Mouse (Mus musculus): ENCODE measurements around the gene Apeh. TPM values are rescaled to one million over a fixed set of nuclear protein-coding genes. Genes with fewer than 3 reads are reported as not detected.

The Apeh gene
- total RNA-seq, 2 experiments from 2014 or later = 93.0 to 110 TPM

- DNase-seq (ENCODE audit: low spot score in 2 of 2) = no peak
Measured at GRCm38 (mm10) chr9:108053665-108054225, 40.7 kb downstream of the Apeh start.

GRCm38 (mm10) chr9:108052885-108053664, 41.3 kb downstream of the Apeh start, which contains the start of gene Amigo3:
Gene Amigo3 (plus strand): TSS chr9:108053159.
- DNase-seq (ENCODE audit: low spot score in 2 of 2) = peak; percentile 94

- no peak for DNase-seq (ENCODE audit: low spot score in 2 of 2)
Measured at GRCm38 (mm10) chr9:108052411-108052810, 42.0 kb downstream of the Apeh start.

GRCm38 (mm10) chr9:108051931-108052220, 42.5 kb downstream of the Apeh start:
- DNase-seq (ENCODE audit: low spot score in 2 of 2) = no peak

GRCm38 (mm10) chr9:108051184-108051930, 43.0 kb downstream of the Apeh start:
- DNase-seq (ENCODE audit: low spot score in 2 of 2) = no peak

- DNase-seq (ENCODE audit: low spot score in 2 of 2) = no peak
Measured at GRCm38 (mm10) chr9:108049561-108050251, 44.7 kb downstream of the Apeh start.

- peak; percentile 83 to 92 for DNase-seq (ENCODE audit: low spot score in 2 of 2)
Measured at GRCm38 (mm10) chr9:108049016-108049455, 45.4 kb downstream of the Apeh start, which contains the start of gene Gmppb. Gene Gmppb (plus strand): TSS chr9:108049242.

- DNase-seq (ENCODE audit: low spot score in 2 of 2) = no peak
Measured at GRCm38 (mm10) chr9:108048566-108048955, 45.8 kb downstream of the Apeh start.

- DNase-seq (ENCODE audit: low spot score in 2 of 2) = no peak
Measured at GRCm38 (mm10) chr9:108047601-108048565, 46.5 kb downstream of the Apeh start.

GRCm38 (mm10) chr9:108046582-108046981, 47.8 kb downstream of the Apeh start:
- DNase-seq (ENCODE audit: low spot score in 2 of 2) = no peak

- no peak for DNase-seq (ENCODE audit: low spot score in 2 of 2)
Measured at GRCm38 (mm10) chr9:108044751-108045492, 49.5 kb downstream of the Apeh start.

Small RNA genes lying within 50 kb of the gene (microRNA-seq; reads per million reads assigned to microRNA genes)
- not detected for gene Gm47303
- not detected for gene Mir7088

Other genes with a start within 250 kb of the Apeh start
- gene Rbm6, start 221.4 kb downstream of the Apeh start, total RNA-seq (2021) = 10 to 100 TPM; 56.4 to 61.8 TPM
- gene Mon1a, start 206.5 kb downstream of the Apeh start, total RNA-seq (2021) = 10 to 100 TPM; 11.8 to 11.9 TPM
- 10 to 100 TPM; 10.8 to 15.7 TPM for gene Mst1r, start 187.7 kb downstream of the Apeh start, total RNA-seq (2021)
- gene Actl11, start 166.1 kb downstream of the Apeh start, total RNA-seq (2021) = not detected
- 1 to 10 TPM; 3.5 to 4.0 TPM for gene Camkv, start 158.9 kb downstream of the Apeh start, total RNA-seq (2021)
- 10 to 100 TPM; 14.4 to 16.3 TPM for gene Traip, start 144.5 kb downstream of the Apeh start, total RNA-seq (2021)
- gene Uba7, start 119.1 kb downstream of the Apeh start, total RNA-seq (2021) = 10 to 100 TPM; 21.8 to 32.0 TPM
- gene Gm20661, start 111.5 kb downstream of the Apeh start, total RNA-seq (2021) = 1 to 10 TPM; 1.1 to 1.4 TPM
- gene Inka1, start 108.7 kb downstream of the Apeh start, total RNA-seq (2021) = 10 to 100 TPM; 16.0 to 16.6 TPM
- gene Cdhr4, start 102.1 kb downstream of the Apeh start, total RNA-seq (2021) = 1 to 10 TPM; 2.9 to 5.4 TPM
- 1 to 10 TPM in 1 of 2 experiments, under 1 TPM in 1; 0.53 to 1.3 TPM for gene Gm20662, start 98.3 kb downstream of the Apeh start, total RNA-seq (2021)
- gene Ip6k1, start 92.1 kb downstream of the Apeh start, total RNA-seq (2021) = 100 to 1,000 TPM; 123 to 128 TPM
- 10 to 100 TPM; 16.2 to 18.4 TPM for gene Gmppb, start 45.4 kb downstream of the Apeh start, total RNA-seq (2021)
- 1 to 10 TPM; 3.0 to 3.7 TPM for gene Amigo3, start 41.4 kb downstream of the Apeh start, total RNA-seq (2021)
- gene Mst1, start 14.2 kb downstream of the Apeh start, total RNA-seq (2021) = 10 to 100 TPM in 1 of 2 experiments, under 1 TPM in 1; 0.67 to 10.3 TPM
- gene Rnf123, start 11.3 kb downstream of the Apeh start, total RNA-seq (2021) = 10 to 100 TPM; 73.2 to 76.8 TPM
- 1 to 10 TPM; 3.9 to 4.4 TPM for gene Bsn, start 95.8 kb upstream of the Apeh start, total RNA-seq (2021)
- gene Dag1, start 169.4 kb upstream of the Apeh start, total RNA-seq (2021) = 100 to 1,000 TPM; 158 to 188 TPM
- gene Nicn1, start 195.8 kb upstream of the Apeh start, total RNA-seq (2021) = 10 to 100 TPM; 26.4 to 27.2 TPM
- gene Amt, start 202.2 kb upstream of the Apeh start, total RNA-seq (2021) = 10 to 100 TPM in 1 of 2 experiments, 1 to 10 TPM in 1; 9.5 to 10.8 TPM
- gene Rhoa, start 211.5 kb upstream of the Apeh start, total RNA-seq (2021) = 100 to 1,000 TPM; 357 to 360 TPM
- gene Tcta, start 211.6 kb upstream of the Apeh start, total RNA-seq (2021) = 10 to 100 TPM; 32.7 to 36.7 TPM
- 100 to 1,000 TPM; 473 to 481 TPM for gene Gpx1, start 244.3 kb upstream of the Apeh start, total RNA-seq (2021)